Mouse (Mus musculus) forebrain, embryonic 14.5 days (tissue): Measurements from ENCODE around the gene Pcbp3. TPM values are rescaled to one million over a fixed set of nuclear protein-coding genes. Genes with fewer than 3 reads are reported as not detected.

ENCODE experiments used
- ATAC-seq: fragments of 200-750 bp; cut with Nextera tagmentation; 2 replicates; pipeline ENCODE4 v1.8.0; 2017; ENCODE audit warnings: mild to moderate bottlenecking, moderate library complexity
- DNase-seq: peaks from one replicate; pipeline ENCODE4 v3.0.0-alpha.2; 2015; ENCODE audit warnings: low spot score
- H3K27ac ChIP-seq: fragments of 300-500 bp; sonication (generic); 2 replicates; pipeline ENCODE4 v1.5.1; 2014; ENCODE audit warnings: low read depth, mild to moderate bottlenecking, control low read depth, low read length, moderate library complexity
- H3K27me3 ChIP-seq: fragments of 300-500 bp; sonication (generic); replicated peaks from 2 replicates; pipeline ENCODE4 v1.6.1; 2014; ENCODE audit warnings: low read length, control low read depth, mixed read lengths; ENCODE audit not compliant: control insufficient read depth, insufficient read depth
- H3K36me3 ChIP-seq: fragments of 300-500 bp; sonication (generic); 2 replicates; pipeline ENCODE4 v1.6.1; 2014; ENCODE audit warnings: low read length, control low read depth; ENCODE audit not compliant: control insufficient read depth, insufficient read depth
- H3K4me1 ChIP-seq: fragments of 300-500 bp; sonication (generic); 2 replicates; pipeline ENCODE4 v1.6.1; 2014; ENCODE audit warnings: antibody characterized with exemption, low read length, control low read depth; ENCODE audit not compliant: control insufficient read depth, insufficient read depth
- H3K4me2 ChIP-seq: fragments of 300-500 bp; sonication (generic); 2 replicates; pipeline ENCODE4 v1.6.1; 2014; ENCODE audit warnings: mild to moderate bottlenecking, control low read depth, low read length
- H3K4me3 ChIP-seq: fragments of 300-500 bp; sonication (generic); 2 replicates; pipeline ENCODE4 v1.5.1; 2014; ENCODE audit warnings: low read depth, low read length, control low read depth
- H3K9ac ChIP-seq: fragments of 300-500 bp; sonication (generic); 2 replicates; pipeline ENCODE4 v1.6.1; 2014; ENCODE audit warnings: mild to moderate bottlenecking, low read length, control low read depth, moderate library complexity
- H3K9me3 ChIP-seq: fragments of 300-500 bp; sonication (generic); replicated peaks from 2 replicates; pipeline ENCODE4 v1.6.1; 2016; ENCODE audit warnings: low read length, control low read depth, mixed read lengths; ENCODE audit not compliant: control insufficient read depth
- WGBS: fragments of 180-500 bp; shearing (Covaris S2); extraction: QIAGEN DNeasy Blood & Tissue Kit; methylation state at CpG from one replicate; pipeline ENCODE4 v1.1.7; 2014; 5-methylcytosine and 5-hydroxymethylcytosine counted together
- polyA plus RNA-seq: library from polyadenylated mRNA; unstranded; fragments of >200 nt; fragmentation: Nextera tagmentation; extraction: Ambion mirVana; gene quantifications from 2 replicates; pipeline ENCODE4 v1.2.1, GENCODE M21; 2014

Pcbp3 gene
- polyA plus RNA-seq, 1 experiment from 2014 or later, result 30.5 TPM

DNA sequence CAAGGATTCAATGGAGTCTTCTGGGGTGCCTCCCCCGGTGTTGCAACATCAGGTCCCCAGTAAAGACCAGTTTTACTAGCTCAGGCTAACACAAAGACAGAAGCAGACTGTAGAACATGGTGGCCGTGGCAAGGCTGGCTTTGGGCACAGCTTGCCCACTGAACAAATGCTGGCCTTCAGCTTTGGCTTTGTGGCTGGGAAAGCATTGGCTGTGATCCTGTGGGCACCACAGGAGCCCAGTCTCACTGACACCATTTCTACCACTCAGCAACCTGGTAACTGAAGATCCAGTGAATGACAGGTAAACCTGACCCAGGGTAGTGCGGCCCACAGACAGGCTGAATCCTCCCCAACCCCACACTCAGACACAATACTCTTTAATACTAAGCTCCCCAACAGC, 167.6 kb downstream of the Pcbp3 start:
- H3K36me3 ChIP-seq, result no peaks in the 10 kb centered on the region
- no peaks in the 10 kb centered on the region for H3K27me3 ChIP-seq
- H3K9ac ChIP-seq, result no peak overlapping the region
- H3K27ac ChIP-seq, result no peak overlapping the region
- DNase-seq (no peak), ATAC-seq (no peak)
- H3K9me3 ChIP-seq, result no peaks in the 10 kb centered on the region
- 96% methylated on average over 3 of the region's 3 CpGs for WGBS
- no peak overlapping the region for H3K4me2 ChIP-seq
- no peaks in the 10 kb centered on the region for H3K4me1 ChIP-seq
- no peak overlapping the region for H3K4me3 ChIP-seq

- Histone ChIP-seq H3K4me2 (no peak overlapping the region), H3K9me3 (no peaks in the 10 kb centered on the region), H3K27ac (no peak overlapping the region), H3K4me1 (no peaks in the 10 kb centered on the region), H3K9ac (no peak overlapping the region), H3K36me3 (no peaks in the 10 kb centered on the region), H3K27me3 (no peaks in the 10 kb centered on the region), H3K4me3 (no peak overlapping the region)
- ATAC-seq (no peak), DNase-seq (peak; percentile 60)
- 86% methylated on average over 1 of the region's 1 CpGs for WGBS
These were observed 170.2 kb downstream of the Pcbp3 start for GRCm38 (mm10) chr10:76791475-76791874.

DNA sequence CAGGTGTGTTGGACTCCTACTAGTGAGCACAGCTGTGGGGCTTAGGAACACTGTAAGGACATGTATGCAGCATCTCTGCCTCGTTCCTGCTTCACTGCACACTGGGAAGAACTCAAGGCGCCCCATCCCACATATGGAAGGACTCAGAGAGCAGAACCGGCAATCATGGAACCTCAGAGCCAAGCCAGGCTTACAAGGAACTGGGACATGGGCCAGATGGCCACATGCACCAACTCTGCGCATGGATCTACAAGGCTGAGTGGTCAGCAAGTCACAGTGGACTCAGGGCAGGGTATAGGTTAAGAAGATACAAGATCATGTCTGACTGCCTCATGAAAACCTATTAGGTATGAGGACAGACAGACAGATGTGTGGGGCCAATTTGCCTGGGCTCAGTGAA, 171.8 kb downstream of the Pcbp3 start:
- Histone ChIP-seq H3K4me1 (no peaks in the 10 kb centered on the region), H3K36me3 (0 out of 2 replicates have a peak, but pooled peaks cover 3% of the 10 kb centered on the region), H3K9me3 (no peaks in the 10 kb centered on the region), H3K27me3 (no peaks in the 10 kb centered on the region), H3K9ac (no peak overlapping the region), H3K27ac (no peak overlapping the region), H3K4me3 (no peak overlapping the region), H3K4me2 (no peak overlapping the region)
- no peak for DNase-seq
- ATAC-seq, result no peak
- WGBS, result 93% methylated on average over 4 of the region's 4 CpGs

DNA sequence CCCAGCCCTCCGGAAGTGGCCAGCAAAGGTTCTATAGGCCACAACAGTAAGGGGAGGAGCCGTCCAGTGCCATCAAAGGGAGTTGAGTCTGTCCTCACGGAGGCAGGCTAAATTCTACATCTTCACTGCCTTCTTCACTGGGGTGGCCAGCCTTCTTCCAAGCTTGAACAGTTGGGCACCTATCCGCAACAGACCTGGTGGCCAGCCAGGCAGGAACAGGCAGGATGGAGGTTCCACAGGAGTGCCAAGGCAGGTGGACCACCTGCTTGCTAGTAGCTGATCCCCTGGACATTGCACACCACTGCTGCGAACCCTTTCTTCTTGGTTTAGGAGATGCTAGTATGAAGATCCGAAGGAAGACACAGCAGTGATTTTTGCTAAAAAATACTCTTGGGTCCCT, 176.4 kb downstream of the Pcbp3 start:
- no peak overlapping the region for H3K9ac ChIP-seq
- WGBS, result 87% methylated on average over 6 of the region's 6 CpGs

GRCm38 (mm10) chr10:76779225-76779624, 182.5 kb downstream of the Pcbp3 start:
- ATAC-seq, result no peak
- Histone ChIP-seq H3K4me1 (no peaks in the 10 kb centered on the region), H3K36me3 (no peaks in the 10 kb centered on the region), H3K27ac (no peak overlapping the region), H3K9ac (no peak overlapping the region), H3K4me3 (no peak overlapping the region), H3K9me3 (no peaks in the 10 kb centered on the region), H3K4me2 (no peak overlapping the region), H3K27me3 (no peaks in the 10 kb centered on the region)
- DNase-seq, result peak; percentile 6
- WGBS, result 82% methylated on average over 5 of the region's 5 CpGs

More for the DNA sequence above, 176.4 kb downstream of the Pcbp3 start:
- ATAC-seq, result no peak
- Histone ChIP-seq H3K36me3 (0 out of 2 replicates have a peak, but pooled peaks cover 3% of the 10 kb centered on the region), H3K4me1 (no peaks in the 10 kb centered on the region), H3K27ac (no peak overlapping the region), H3K4me3 (no peak overlapping the region), H3K27me3 (no peaks in the 10 kb centered on the region), H3K9me3 (no peaks in the 10 kb centered on the region), H3K4me2 (no peak overlapping the region)
- no peak for DNase-seq

GRCm38 (mm10) chr10:76771624-76772023, 190.1 kb downstream of the Pcbp3 start:
- ATAC-seq, result no peak

GRCm38 (mm10) chr10:76771086-76771485, 190.6 kb downstream of the Pcbp3 start:
- WGBS, result 56% methylated on average over 5 of the region's 5 CpGs
- no peaks in the 10 kb centered on the region for H3K4me1 ChIP-seq
- DNase-seq (no peak), ATAC-seq (no peak)
- no peak overlapping the region for H3K27ac ChIP-seq
- H3K27me3 ChIP-seq, result no peaks in the 10 kb centered on the region
- no peak overlapping the region for H3K4me3 ChIP-seq
- H3K4me2 ChIP-seq, result no peak overlapping the region
- no peaks in the 10 kb centered on the region for H3K9me3 ChIP-seq
- H3K36me3 ChIP-seq, result no peaks in the 10 kb centered on the region
- no peak overlapping the region for H3K9ac ChIP-seq

More at GRCm38 (mm10) chr10:76771624-76772023, 190.1 kb downstream of the Pcbp3 start:
- Histone ChIP-seq H3K4me2 (no peak overlapping the region), H3K27ac (no peak overlapping the region), H3K36me3 (no peaks in the 10 kb centered on the region), H3K27me3 (no peaks in the 10 kb centered on the region), H3K4me3 (no peak overlapping the region), H3K9ac (no peak overlapping the region), H3K4me1 (no peaks in the 10 kb centered on the region), H3K9me3 (no peaks in the 10 kb centered on the region)
- 89% methylated on average over 3 of the region's 3 CpGs for WGBS
- DNase-seq, result no peak

DNA sequence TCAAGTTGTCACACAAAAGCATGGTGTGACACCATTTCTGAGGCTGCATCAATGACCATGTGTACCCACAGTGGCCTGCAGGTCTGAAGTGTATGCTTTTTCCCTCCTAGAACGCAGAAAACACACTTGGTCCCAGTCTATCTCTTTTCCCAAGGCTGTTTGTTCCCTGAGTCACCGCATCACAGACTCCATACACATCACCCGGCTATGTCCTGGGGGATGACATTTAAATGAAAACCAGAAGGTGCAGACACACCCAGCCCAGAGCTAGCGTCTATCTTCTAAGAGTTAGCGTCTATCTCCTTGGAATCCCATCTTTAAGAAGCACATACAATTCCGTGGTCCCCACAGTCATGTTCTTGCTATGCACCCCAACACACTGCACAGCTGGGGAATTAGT, 192.1 kb downstream of the Pcbp3 start:
- Histone ChIP-seq H3K9ac (no peak overlapping the region), H3K9me3 (no peaks in the 10 kb centered on the region), H3K4me1 (no peaks in the 10 kb centered on the region), H3K4me2 (no peak overlapping the region), H3K36me3 (0 out of 2 replicates have a peak, but pooled peaks cover 2% of the 10 kb centered on the region), H3K4me3 (no peak overlapping the region), H3K27ac (no peak overlapping the region), H3K27me3 (no peaks in the 10 kb centered on the region)
- 93% methylated on average over 6 of the region's 6 CpGs for WGBS
- no peak for DNase-seq
- ATAC-seq, result no peak

- no peak overlapping the region for H3K4me2 ChIP-seq
- no peak overlapping the region for H3K4me3 ChIP-seq
- H3K9ac ChIP-seq, result no peak overlapping the region
- WGBS, result 85% methylated on average over 1 of the region's 1 CpGs
- H3K27ac ChIP-seq, result no peak overlapping the region
- H3K9me3 ChIP-seq, result no peaks in the 10 kb centered on the region
- H3K27me3 ChIP-seq, result no peaks in the 10 kb centered on the region
- H3K4me1 ChIP-seq, result no peaks in the 10 kb centered on the region
- H3K36me3 ChIP-seq, result 0 out of 2 replicates have a peak, but pooled peaks cover 4% of the 10 kb centered on the region
- DNase-seq, result no peak
- ATAC-seq, result no peak
These were observed 195.5 kb downstream of the Pcbp3 start for GRCm38 (mm10) chr10:76766196-76766595.
